Mouse (Mus musculus) natural killer cell, adult 2 months (primary cell): ENCODE data around the gene Ak1.
A peak's percentile ranks its signal among the peaks of the same experiment; 100 is the strongest.

Experiments used
- DNase-seq, 2 experiments: peaks; one replicate each; pipeline ENCODE4 v3.0.0; 2022; ENCODE audit warnings: low spot score in 2 of 2

The Ak1 gene

DNA sequence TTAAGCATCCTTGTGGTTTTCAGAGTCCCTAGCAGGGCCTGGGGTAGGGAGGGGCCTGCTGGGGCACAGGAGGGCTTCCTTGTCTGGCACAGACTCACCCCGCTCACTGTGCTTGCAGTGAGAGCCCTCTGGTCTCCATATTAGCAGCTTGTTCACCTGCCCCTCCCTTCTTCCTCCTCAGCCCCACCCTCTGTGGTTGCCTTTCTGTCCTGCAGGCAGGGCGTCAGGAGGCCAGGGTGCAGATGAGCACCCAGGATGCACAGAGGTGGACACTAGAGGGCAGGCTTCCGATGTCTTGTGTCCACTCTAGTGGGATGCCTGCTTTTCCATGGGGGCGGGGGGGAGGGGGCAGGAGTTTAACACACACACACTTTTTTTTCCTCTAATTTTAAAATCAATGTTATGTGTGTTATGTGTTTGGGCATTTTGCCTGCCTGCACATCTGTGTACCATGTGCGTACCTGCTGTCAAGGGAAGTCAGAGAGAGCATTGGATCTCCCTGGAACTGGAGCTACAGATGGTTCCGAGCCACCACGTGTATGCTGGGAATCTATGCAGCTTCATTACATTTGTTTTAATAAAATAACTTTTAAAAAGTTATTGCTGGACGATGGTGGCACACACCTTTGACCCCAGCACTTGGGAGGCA is 20.0 kb upstream of the Ak1 start:
- peak; percentile 70 to 76 for DNase-seq

GRCm38 (mm10) chr2:32602600-32603054 is 18.9 kb upstream of the Ak1 start:
- DNase-seq, result peak; percentile 80 to 85

DNA sequence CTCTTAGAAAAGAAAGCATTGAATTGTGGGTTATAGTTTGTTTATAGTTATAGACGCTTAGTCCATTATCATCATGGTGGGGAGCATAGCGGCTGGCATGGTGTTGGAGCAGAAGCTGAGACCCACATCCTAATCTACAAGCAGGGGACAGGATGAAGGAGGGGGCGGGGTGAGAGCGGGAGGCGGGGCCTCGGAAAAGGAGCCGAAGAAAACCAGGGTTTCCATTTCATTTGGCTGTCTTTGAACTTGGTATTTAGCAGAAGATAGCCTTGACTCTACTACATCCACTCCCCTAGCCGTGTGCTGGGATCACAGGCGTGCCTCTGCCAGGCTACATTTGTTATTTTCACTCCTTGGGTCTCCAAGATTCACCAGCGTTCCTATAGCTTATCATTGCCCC is 16.9 kb upstream of the Ak1 start:
- no peak for DNase-seq

DNA sequence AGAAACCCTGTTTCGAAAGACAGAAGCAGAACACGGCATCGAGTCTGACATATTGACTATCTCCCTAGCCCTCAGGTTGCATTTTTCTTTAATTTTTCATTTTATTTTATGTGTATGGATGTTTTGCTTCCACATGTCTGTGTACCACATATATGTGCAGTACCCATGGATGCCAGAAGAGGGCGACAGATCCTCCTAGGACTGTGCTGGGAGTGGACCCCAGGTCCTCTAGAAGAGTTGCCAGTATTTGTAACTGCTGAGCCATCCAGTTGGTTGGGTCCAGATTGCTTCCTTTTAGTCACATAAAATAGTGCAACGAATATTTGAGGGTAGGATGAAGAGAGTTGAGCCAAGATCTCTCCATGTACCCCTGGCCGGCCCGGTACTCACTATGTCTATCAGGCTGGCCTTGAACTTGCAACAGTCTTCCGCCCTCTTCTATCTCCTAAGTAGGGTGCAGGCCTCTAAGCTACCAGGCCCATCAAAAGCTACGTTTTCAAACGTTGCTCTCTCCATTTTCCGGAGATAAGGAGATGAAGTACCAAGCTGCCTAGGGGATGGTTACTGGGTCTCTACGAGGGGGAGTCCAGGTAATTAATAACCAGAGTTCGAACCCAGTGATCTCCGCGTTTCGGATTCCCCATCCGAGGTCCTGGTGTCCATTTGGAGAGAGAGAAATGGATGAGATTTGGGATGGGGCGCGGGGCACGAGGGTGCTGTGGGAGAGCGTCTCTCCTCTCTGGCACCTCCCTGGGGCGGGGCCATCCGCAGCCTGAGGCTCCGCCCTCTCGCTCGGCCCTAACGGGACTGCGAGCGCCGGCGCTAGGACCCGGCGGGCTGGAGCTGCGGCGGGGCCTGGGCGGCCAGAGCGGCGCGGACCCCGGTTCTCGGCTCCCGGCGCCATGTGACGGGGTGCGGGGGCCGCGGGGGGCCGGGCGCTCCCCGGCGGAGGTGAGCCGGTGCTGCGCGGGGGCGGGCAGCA is 15.1 kb upstream of the Ak1 start:
- peak; percentile 58 to 71 for DNase-seq

DNA sequence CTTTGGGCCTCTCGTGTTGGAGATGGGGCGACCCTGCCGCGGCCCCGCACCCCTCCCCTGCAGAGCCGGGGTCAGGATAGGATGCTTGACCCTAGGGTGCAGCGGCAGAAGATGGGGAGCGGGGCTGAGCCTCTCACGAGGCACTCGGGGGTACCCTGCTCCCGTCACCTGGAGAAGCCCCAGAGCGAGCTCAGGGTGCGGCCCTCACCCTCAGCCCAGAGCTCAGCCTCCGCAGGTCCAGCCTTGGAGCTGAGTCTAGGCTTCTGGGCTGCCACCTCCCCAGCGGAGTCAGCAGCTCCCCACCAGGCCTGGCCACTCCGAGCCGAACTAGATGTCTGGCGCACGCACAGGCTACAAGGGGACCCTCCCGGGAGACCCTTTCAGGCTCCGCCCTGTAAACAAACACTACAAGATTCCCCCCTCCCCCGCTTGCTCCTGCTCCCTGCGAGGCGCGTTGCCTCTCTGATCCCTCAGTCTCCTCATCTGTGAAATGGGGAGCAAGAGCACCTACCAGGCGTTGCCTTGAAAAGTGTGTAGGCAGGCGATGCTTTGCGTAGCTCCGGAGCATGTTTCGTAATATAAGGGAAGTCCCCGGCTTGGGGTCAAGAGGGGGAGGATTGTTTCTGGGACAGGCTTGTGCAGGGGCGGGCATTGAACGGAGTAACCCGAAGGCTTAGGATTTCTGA is 14.2 kb upstream of the Ak1 start:
- peak; percentile 52 to 58 for DNase-seq

DNA sequence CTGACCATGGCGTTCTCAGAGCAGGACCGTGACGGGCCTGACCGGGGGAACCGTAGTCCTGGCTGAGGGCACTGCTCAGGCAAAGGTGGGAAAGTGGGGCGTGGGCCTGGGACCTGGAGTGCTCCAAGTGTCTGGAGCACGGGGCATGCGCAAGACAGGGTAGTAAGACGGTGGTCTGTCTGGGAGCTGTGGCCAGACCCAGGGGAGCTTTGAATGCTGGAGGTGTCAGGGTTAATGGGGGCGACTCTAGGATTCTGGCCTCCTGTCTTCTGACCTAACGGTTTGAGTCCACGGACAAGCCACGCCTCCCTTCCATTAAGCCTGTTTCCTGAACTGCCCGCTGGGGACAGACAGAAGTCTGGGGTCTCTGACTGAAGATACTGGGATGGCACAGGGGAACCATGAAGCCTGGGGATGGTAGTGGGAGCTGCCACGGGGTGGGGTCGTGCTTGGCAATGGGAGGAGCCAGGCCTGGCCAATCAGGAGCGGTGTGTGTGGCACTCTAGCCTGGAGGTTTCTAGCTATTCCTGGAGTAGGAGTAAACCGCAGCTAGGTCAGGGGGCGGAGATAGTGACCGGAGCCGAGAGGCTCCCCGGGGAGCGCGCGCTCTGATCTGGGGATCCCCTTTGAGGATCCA is 13.3 kb upstream of the Ak1 start:
- peak; percentile 41 to 47 for DNase-seq

- DNase-seq, result no peak
These were observed 12.7 kb upstream of the Ak1 start for GRCm38 (mm10) chr2:32608778-32609435.

DNA sequence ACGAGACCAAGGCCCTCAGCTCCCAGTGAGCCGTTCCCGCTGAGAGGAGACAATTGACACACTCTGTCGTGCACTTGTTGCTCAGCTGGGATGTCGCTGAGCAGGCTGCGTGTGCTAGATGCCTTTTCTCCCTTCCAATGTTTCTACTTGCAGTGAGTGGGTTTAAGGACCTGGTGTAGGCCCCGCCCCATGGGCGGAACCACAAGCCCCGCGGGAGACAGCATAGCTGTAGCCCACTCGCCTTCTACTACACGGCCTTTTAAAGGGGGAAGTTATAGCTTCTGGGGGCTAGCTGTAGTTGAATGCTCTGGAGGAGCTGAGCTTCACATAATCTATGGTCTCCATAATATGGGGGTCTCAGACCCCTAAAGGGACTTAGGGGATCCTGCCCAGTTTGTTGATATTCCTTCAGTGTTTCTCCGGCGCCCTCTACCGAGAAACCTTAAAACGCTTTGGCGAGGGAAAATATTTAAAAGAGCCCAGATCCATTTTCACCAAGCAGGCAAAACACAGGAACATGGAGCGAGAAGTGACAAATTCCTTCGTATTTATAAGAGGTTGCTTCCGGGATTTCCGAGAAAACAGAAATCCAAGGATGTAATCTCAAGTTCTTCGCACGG is 10.8 kb upstream of the Ak1 start:
- no peak for DNase-seq

DNA sequence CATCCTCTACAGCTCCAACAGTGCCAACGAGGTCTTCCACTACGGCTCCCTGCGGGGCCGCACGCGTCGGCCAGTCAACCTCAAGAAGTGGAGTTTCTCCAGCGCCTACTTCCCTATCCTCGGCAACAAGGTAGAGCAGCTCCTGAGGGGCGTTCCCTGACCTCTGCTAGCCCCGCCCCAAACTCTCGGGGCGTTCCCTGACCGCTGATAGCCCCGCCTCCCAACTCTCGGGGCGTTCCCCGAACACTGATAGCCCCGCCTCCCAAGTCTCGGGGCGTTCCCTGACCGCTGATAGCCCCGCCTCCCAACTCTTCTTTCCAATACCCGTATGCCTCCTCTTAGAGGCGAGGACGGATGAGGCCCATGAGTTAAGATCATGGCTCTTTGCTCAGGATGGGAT is 9.3 kb upstream of the Ak1 start:
- DNase-seq, result no peak

DNA sequence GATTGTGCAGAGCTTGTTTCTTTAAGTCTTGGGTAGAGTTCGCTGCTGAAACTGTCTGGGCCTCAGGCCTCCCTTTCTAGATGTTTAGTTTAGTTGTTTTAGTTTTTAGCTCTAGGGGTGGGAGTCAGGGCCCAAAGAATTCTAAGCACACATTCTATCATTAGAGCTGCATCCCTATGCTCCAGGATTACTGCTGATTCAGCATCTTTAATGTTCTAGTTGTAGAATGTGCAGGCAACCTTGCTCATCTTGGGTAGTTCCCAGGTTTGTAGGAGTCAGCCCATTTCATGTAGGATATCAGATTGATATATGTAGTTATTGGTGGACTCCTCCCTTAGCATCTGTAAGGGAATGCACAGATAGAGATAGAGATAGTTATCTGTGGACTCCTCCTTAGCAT is 4.4 kb upstream of the Ak1 start:
- DNase-seq, result no peak

- DNase-seq, result no peak
These were observed 4.0 kb upstream of the Ak1 start for GRCm38 (mm10) chr2:32617601-32618000.

DNA sequence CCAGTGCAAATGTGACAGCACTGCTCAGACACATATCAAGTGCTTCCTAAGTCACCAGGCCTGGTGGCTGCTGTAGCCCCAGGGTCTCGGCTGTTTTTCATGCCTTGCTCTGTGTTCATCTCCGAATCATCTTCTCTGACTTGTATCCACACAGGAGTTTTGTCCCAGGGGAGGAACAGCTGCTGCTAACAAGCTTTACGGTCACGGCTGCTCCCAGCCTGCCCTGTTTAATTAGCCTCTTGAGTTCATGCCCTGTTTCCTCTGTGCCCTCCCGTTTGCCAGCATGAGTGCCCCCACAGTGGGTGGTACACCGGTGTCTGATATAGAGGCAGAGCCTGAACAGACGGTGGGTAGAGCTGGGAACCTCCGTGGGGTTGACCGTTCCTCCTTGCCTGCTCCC is 3.5 kb upstream of the Ak1 start:
- no peak for DNase-seq

- DNase-seq, result no peak
These were observed 659 bp upstream of the Ak1 start for GRCm38 (mm10) chr2:32620682-32621516.

- no peak for DNase-seq
These were observed 2.7 kb downstream of the Ak1 start for GRCm38 (mm10) chr2:32624111-32624748.

DNA sequence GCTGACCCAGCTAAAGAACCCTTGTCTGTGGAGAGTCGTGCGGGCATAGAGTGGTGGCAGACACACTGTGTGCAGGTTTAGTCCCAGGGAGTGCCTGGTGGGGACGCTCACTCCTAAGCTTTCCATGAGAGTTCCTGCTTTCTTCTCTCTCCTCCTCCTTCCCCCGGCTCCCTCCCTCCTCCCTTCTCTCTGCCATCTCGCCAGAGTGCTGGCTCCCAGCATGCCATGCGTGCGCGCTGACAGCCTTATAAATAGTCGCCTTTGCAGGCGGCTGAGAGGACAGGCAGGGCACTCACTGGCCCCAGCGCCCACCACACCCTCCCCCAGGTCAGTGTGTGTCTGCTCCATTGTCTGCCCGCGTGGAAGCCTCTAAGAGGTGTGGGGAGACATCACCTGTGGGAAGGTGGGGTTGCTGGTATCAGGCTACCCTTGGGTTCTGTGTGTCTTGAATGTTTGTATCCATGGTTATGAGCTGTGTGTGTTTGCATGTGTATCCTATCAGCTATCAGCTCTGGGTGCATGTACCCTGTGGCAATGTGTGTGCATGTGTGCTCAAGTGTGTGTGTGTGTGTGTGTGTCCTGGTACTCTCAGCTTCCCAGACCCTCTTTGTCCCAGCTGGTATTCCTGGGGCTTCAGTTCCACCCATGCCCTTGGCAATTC is 3.8 kb downstream of the Ak1 start:
- no peak for DNase-seq

DNA sequence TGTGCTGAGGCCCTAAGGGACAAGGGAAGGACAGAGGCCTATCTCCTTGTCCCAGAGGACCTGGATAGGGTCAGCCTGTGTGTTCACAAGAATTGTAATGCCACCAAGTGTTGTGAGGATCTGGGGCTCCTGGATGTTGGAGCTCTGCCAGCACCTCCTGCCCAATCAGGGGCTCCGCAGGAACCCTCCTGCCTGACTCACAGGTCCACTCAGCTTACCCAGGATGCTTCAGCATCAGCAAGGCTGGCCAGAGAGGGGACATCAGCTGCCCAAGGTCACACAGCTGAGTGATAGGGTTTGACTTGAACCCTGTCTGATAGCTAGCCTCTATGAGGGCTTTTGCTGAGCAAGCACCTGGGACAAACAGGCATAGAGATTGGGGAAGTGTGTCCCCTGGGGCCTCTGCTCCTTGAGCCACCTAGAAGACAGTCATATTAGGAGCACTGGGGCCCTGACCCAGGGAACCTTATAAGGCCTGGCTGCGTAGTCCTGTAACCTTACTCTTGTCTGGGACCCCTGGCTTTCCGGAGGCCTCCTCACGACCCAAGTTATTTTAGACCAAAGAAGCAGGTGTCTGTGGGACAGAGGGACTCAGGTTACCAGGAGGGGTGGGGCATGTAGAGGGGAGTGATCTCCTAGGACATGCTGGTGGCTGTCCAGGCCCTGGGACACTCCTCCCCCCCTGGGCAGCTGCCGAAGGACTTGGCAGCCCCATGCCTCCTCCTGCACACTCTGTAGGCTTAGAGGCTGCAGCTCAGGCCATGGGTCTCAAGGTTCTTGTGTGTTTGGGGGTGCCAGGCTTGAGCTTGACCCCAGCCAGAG is 4.5 kb downstream of the Ak1 start:
- no peak for DNase-seq

DNA sequence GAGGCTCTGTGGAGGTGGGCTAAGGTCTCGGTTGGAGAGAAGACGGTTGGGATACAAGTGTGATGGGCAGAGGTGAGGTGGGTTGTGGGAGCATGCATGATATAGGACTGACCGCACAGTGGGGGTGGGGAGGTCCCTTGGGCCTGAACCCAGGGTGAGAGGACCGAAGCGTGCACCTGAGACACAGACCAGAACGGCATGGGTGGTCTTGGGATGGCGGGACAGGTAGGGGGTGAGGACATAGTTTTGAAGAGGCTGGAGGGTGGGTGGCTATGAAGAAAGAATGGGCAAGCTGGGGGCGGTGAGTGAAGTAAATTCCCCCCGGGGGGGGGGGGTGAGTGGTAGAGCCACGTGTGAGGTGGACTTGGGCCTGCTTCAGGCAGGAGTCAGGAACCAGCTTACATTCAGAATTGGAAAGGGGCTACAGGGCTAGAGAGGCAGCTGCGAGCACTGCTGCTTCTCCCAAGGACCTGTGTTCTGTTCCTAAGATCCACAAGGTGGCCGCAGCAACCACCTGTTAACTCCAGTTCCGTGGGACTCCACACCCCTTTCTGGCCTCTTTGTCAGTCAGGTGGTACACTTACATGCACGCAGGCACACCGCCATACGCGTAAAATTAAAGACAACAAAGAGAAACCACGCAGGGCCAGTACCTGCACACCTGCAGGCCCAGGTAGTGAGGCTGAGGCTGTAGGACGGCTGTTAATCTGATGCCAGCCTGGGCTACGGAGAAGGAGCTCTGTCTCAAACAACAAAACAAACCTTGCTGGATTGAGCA is 5.9 kb downstream of the Ak1 start:
- DNase-seq, result no peak
